Mouse (Mus musculus) liver, embryonic 16.5 days (tissue): Measurements from ENCODE around the gene Fbxw11. TPM values are rescaled to one million over a fixed set of nuclear protein-coding genes. Genes with fewer than 3 reads are reported as not detected.

ENCODE experiments used
- ATAC-seq: fragments of 200-750 bp; cut with Nextera tagmentation; 2 replicates; pipeline ENCODE4 v1.8.0; 2017; ENCODE audit warnings: low read depth, mild to moderate bottlenecking, moderate number of reproducible peaks, moderate library complexity
- H3K27ac ChIP-seq: fragments of 300-500 bp; sonication (generic); 2 replicates; pipeline ENCODE4 v1.5.1; 2014; ENCODE audit warnings: mild to moderate bottlenecking, low read length
- H3K27me3 ChIP-seq: fragments of 300-500 bp; sonication (generic); 2 replicates; pipeline ENCODE4 v1.6.1; 2014; ENCODE audit warnings: low read depth, low read length, mixed read lengths; ENCODE audit not compliant: control insufficient read depth, insufficient read depth
- H3K36me3 ChIP-seq: fragments of 300-500 bp; sonication (generic); 2 replicates; pipeline ENCODE4 v1.6.1; 2014; ENCODE audit warnings: mild to moderate bottlenecking; ENCODE audit not compliant: control insufficient read depth, insufficient read depth
- H3K4me1 ChIP-seq: fragments of 300-500 bp; sonication (generic); 2 replicates; pipeline ENCODE4 v1.6.1; 2014; ENCODE audit warnings: low read depth, low read length, mixed read lengths; ENCODE audit not compliant: control insufficient read depth
- H3K4me2 ChIP-seq: fragments of 300-500 bp; sonication (generic); 2 replicates; pipeline ENCODE4 v1.6.1; 2014; ENCODE audit warnings: low read depth, low read length, mixed read lengths
- H3K4me3 ChIP-seq: fragments of 300-500 bp; sonication (generic); 2 replicates; pipeline ENCODE4 v1.5.1; 2014; ENCODE audit warnings: low read depth, mild to moderate bottlenecking, low read length
- H3K9ac ChIP-seq: fragments of 300-500 bp; sonication (generic); 2 replicates; pipeline ENCODE4 v1.6.1; 2014; ENCODE audit warnings: low read depth, low read length
- H3K9me3 ChIP-seq: fragments of 300-500 bp; sonication (generic); replicated peaks from 2 replicates; pipeline ENCODE4 v1.6.1; 2016; ENCODE audit warnings: low read length; ENCODE audit not compliant: control insufficient read depth
- WGBS: fragments of 180-500 bp; shearing (Covaris S2); extraction: QIAGEN DNeasy Blood & Tissue Kit; methylation state at CpG from one replicate; pipeline ENCODE4 v1.1.7; 2014; ENCODE audit not compliant: insufficient replicate concordance; 5-methylcytosine and 5-hydroxymethylcytosine counted together
- polyA plus RNA-seq: library from polyadenylated mRNA; unstranded; fragments of >200 nt; fragmentation: Nextera tagmentation; extraction: Ambion mirVana; gene quantifications from 2 replicates; pipeline ENCODE4 v1.2.1, GENCODE M21; 2015

Fbxw11 gene
- polyA plus RNA-seq, 1 experiment from 2014 or later = 19.8 TPM

DNA sequence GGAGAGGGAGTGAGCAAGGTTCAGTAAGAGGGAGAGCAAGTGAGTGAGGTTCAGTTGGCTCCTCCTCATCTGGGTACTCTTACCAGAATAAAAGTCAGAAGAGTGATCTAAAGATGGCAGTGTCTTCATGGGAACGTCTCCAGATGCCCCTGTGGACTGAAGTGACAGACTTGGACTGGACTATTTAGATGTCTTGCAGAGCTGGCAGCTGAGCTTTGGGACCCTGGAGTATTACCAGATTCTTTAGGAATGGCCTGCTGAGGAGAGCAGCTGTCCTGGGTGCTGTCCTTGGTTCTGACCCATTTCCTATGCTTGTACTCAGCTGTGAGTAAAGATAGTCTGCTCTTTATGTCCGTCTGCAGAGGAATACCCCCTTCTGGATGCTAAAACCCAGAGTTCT is 75.8 kb downstream of the Fbxw11 start:
- Histone ChIP-seq H3K4me3 (no peak overlapping the region), H3K4me2 (no peak overlapping the region), H3K4me1 (no peaks in the 10 kb centered on the region), H3K9ac (no peak overlapping the region), H3K27me3 (no peaks in the 10 kb centered on the region), H3K36me3 (no peaks in the 10 kb centered on the region; the same call in 1 of the 2 replicates), H3K27ac (no peak overlapping the region), H3K9me3 (no peaks in the 10 kb centered on the region)
- ATAC-seq = no peak
- 54% methylated on average over 2 of the region's 2 CpGs for WGBS

- Histone ChIP-seq H3K27me3 (no peaks in the 10 kb centered on the region), H3K36me3 (no peaks in the 10 kb centered on the region; the same call in 1 of the 2 replicates), H3K9me3 (no peaks in the 10 kb centered on the region), H3K4me1 (no peaks in the 10 kb centered on the region), H3K9ac (no peak overlapping the region), H3K4me3 (no peak overlapping the region), H3K27ac (no peak overlapping the region), H3K4me2 (no peak overlapping the region)
- ATAC-seq = no peak
- 77% methylated on average over 4 of the region's 4 CpGs for WGBS
These were observed 76.5 kb downstream of the Fbxw11 start for GRCm38 (mm10) chr11:32718979-32719378.

DNA sequence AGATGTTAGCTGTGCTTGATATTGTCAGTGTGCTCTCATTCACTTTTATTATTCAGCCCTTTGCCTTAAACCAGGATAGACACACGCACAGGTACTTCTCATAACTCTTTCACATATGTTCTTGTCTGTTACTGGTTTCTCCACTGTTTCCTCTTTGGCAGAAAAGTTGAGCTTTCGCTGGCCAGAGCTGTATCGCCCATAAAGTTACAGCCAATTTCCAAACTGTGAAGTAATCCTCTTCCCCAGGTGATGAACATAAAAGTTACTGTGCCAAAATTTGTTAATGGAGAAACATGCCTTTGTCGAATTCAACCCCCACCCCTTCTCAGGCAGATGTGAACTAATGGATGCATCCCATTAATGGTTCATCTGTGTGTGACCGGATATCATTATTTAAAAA is 80.1 kb downstream of the Fbxw11 start:
- Histone ChIP-seq H3K4me1 (no peaks in the 10 kb centered on the region), H3K9ac (no peak overlapping the region), H3K27ac (no peak overlapping the region), H3K36me3 (peaks cover 3% of the 10 kb centered on the region), H3K9me3 (no peaks in the 10 kb centered on the region), H3K4me2 (no peak overlapping the region), H3K4me3 (no peak overlapping the region), H3K27me3 (no peaks in the 10 kb centered on the region)
- ATAC-seq = no peak
- 71% methylated on average over 5 of the region's 5 CpGs for WGBS

DNA sequence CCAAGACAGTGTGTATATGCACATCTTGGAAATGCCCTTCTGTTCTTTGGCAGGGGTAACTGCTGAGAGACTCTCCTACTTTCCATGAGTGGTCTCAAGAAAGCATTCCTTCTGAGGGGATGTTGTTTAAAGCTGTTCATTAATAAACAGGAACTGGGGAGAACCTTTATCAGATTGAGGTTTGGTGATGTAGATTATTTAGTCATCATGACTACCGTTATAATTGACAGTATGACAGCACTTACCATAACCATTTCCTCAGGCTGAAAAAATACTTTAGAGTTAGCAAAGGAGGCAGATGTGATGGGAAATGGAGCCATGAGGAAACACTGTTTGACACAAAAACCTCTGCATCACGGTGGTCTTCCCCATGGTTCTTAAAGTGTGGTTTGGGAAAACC is 80.8 kb downstream of the Fbxw11 start:
- no peaks in the 10 kb centered on the region for H3K9me3 ChIP-seq
- no peak overlapping the region for H3K9ac ChIP-seq
- no peak overlapping the region for H3K4me2 ChIP-seq
- no peak overlapping the region for H3K4me3 ChIP-seq
- ATAC-seq = no peak
- H3K4me1 ChIP-seq = no peaks in the 10 kb centered on the region
- H3K36me3 ChIP-seq = peaks cover 3% of the 10 kb centered on the region
- no peaks in the 10 kb centered on the region for H3K27me3 ChIP-seq
- 32% methylated on average over 2 of the region's 2 CpGs for WGBS
- no peak overlapping the region for H3K27ac ChIP-seq

DNA sequence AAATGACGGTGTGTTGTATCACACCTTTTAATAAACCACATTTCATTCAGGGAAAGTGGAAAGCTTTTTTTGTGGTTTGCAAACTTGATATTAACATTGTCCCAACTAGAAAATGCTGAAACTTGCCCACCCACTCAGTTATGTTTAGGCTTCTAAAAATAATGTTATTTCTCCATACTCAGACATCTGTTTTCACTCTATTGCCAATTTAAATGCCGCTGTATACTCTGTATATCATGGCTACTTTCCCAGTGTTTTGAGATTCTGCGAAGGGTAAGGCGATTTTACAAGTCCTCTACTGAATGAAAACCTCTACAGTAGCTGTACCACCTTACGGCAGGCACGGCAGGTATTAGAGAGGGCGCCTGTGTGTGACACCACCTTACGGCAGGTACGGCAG is 82.6 kb downstream of the Fbxw11 start:
- WGBS = 95% methylated on average over 9 of the region's 9 CpGs
- no peak overlapping the region for H3K9ac ChIP-seq
- no peaks in the 10 kb centered on the region for H3K9me3 ChIP-seq
- H3K27ac ChIP-seq = no peak overlapping the region
- peaks cover 3% of the 10 kb centered on the region for H3K36me3 ChIP-seq
- no peaks in the 10 kb centered on the region for H3K4me1 ChIP-seq
- no peak for ATAC-seq
- H3K27me3 ChIP-seq = no peaks in the 10 kb centered on the region
- no peak overlapping the region for H3K4me3 ChIP-seq
- H3K4me2 ChIP-seq = no peak overlapping the region

GRCm38 (mm10) chr11:32732467-32732866 is 89.9 kb downstream of the Fbxw11 start:
- Histone ChIP-seq H3K4me2 (no peak overlapping the region), H3K9ac (no peak overlapping the region), H3K4me1 (no peaks in the 10 kb centered on the region), H3K36me3 (peaks cover 15% of the 10 kb centered on the region), H3K27me3 (no peaks in the 10 kb centered on the region), H3K4me3 (no peak overlapping the region), H3K27ac (no peak overlapping the region), H3K9me3 (no peaks in the 10 kb centered on the region)
- no peak for ATAC-seq
- WGBS = 56% methylated on average over 5 of the region's 5 CpGs

GRCm38 (mm10) chr11:32733195-32733594 is 90.7 kb downstream of the Fbxw11 start:
- 85% methylated on average over 6 of the region's 6 CpGs for WGBS
- Histone ChIP-seq H3K27me3 (no peaks in the 10 kb centered on the region), H3K4me2 (no peak overlapping the region), H3K36me3 (peaks cover 17% of the 10 kb centered on the region), H3K27ac (no peak overlapping the region), H3K9me3 (no peaks in the 10 kb centered on the region), H3K4me1 (no peaks in the 10 kb centered on the region), H3K9ac (no peak overlapping the region), H3K4me3 (no peak overlapping the region)
- ATAC-seq = no peak

GRCm38 (mm10) chr11:32736371-32736770 is 93.8 kb downstream of the Fbxw11 start:
- no peak overlapping the region for H3K9ac ChIP-seq
- H3K4me3 ChIP-seq = no peak overlapping the region
- no peaks in the 10 kb centered on the region for H3K27me3 ChIP-seq
- no peaks in the 10 kb centered on the region for H3K4me1 ChIP-seq
- no peak overlapping the region for H3K4me2 ChIP-seq
- peaks cover 40% of the 10 kb centered on the region for H3K36me3 ChIP-seq
- 80% methylated on average over 2 of the region's 2 CpGs for whole genome bisulfite sequencing
- H3K27ac ChIP-seq = no peak overlapping the region
- no peaks in the 10 kb centered on the region for H3K9me3 ChIP-seq
- no peak for ATAC-seq

- Histone ChIP-seq H3K27ac (no peak overlapping the region), H3K4me3 (no peak overlapping the region), H3K4me1 (no peaks in the 10 kb centered on the region), H3K27me3 (no peaks in the 10 kb centered on the region), H3K9ac (no peak overlapping the region), H3K4me2 (no peak overlapping the region), H3K9me3 (no peaks in the 10 kb centered on the region), H3K36me3 (peaks cover 43% of the 10 kb centered on the region)
- WGBS = 89% methylated on average over 5 of the region's 5 CpGs
- no peak for ATAC-seq
These were observed 95.2 kb downstream of the Fbxw11 start for GRCm38 (mm10) chr11:32737729-32738128.
